Mouse (Mus musculus) lung, adult 18-20 months (tissue): ENCODE measurements around the gene Bcl7c.
"Not testable (repeated sequence)": the region's sequence is repeated elsewhere in the genome, so short reads cannot be mapped to it uniquely, and the experiment has no call there.

ENCODE experiments used
- DNase-seq, 2 experiments: peaks; one replicate each; pipeline ENCODE4 v3.0.0; 2022; ENCODE audit warnings: mixed read lengths in 2 of 2

The Bcl7c gene

GRCm38 (mm10) chr7:127714816-127715215 lies 6.1 kb upstream of the Bcl7c start:
- DNase-seq, result no peak

GRCm38 (mm10) chr7:127712461-127713385 lies 4.0 kb upstream of the Bcl7c start, which contains the start of gene Ctf1:
Gene Ctf1, plus strand, starts transcription at chr7:127712736.
- peak; percentile 84 to 87 for DNase-seq

- peak in 1 of 2 experiments; percentile 20 for DNase-seq
Observed at GRCm38 (mm10) chr7:127711456-127711855, 2.7 kb upstream of the Bcl7c start.

GRCm38 (mm10) chr7:127711031-127711430 lies 2.3 kb upstream of the Bcl7c start:
- no peak for DNase-seq

- DNase-seq, result no peak
Observed at GRCm38 (mm10) chr7:127709261-127709979, 687 bp upstream of the Bcl7c start.

- DNase-seq, result no peak
Observed at GRCm38 (mm10) chr7:127707957-127708206, 851 bp downstream of the Bcl7c start.

GRCm38 (mm10) chr7:127707045-127707956 lies 1.4 kb downstream of the Bcl7c start:
- no peak for DNase-seq

GRCm38 (mm10) chr7:127705706-127706105 lies 3.0 kb downstream of the Bcl7c start:
- DNase-seq, result no peak

- no peak for DNase-seq
Observed at GRCm38 (mm10) chr7:127704598-127704997, 4.1 kb downstream of the Bcl7c start.

GRCm38 (mm10) chr7:127703561-127704178 lies 5.1 kb downstream of the Bcl7c start:
- no peak for DNase-seq

GRCm38 (mm10) chr7:127700712-127701331 lies 7.9 kb downstream of the Bcl7c start:
- no peak for DNase-seq

GRCm38 (mm10) chr7:127698986-127699385 lies 9.7 kb downstream of the Bcl7c start:
- no peak for DNase-seq

- DNase-seq, result not testable (repeated sequence)
Observed at GRCm38 (mm10) chr7:127693730-127694129, 15.0 kb downstream of the Bcl7c start.

GRCm38 (mm10) chr7:127693290-127693689 lies 15.4 kb downstream of the Bcl7c start:
- DNase-seq, result no peak

GRCm38 (mm10) chr7:127691221-127691989 lies 17.3 kb downstream of the Bcl7c start:
- peak; percentile 79 to 86 for DNase-seq

GRCm38 (mm10) chr7:127689626-127690280 lies 19.0 kb downstream of the Bcl7c start:
- no peak for DNase-seq

- no peak for DNase-seq
Observed at GRCm38 (mm10) chr7:127688935-127689334, 19.8 kb downstream of the Bcl7c start.

GRCm38 (mm10) chr7:127686740-127687449 lies 21.8 kb downstream of the Bcl7c start:
- no peak for DNase-seq

GRCm38 (mm10) chr7:127685304-127686018 lies 23.3 kb downstream of the Bcl7c start:
- peak; percentile 17 for DNase-seq
